Mouse (Mus musculus) small intestine, adult 2 months (tissue): ENCODE measurements around the gene Lins1. TPM values are rescaled to one million over a fixed set of nuclear protein-coding genes. Genes with fewer than 3 reads are reported as not detected.
A peak's percentile ranks its signal among the peaks of the same experiment; 100 is the strongest.

ENCODE experiments used
- H3K27ac ChIP-seq: fragments of 200-500 bp; 2 replicates; pipeline ENCODE4 v1.5.1; 2012; ENCODE audit warnings: low read depth, low read length, control low read depth, inconsistent platforms; ENCODE audit not compliant: insufficient read depth
- H3K27me3 ChIP-seq: fragments of 200-500 bp; 2 replicates; pipeline ENCODE4 v1.6.1; 2012; ENCODE audit warnings: mild to moderate bottlenecking, moderate library complexity, low read length, inconsistent platforms; ENCODE audit not compliant: control insufficient read depth, insufficient read depth
- H3K36me3 ChIP-seq: fragments of 200-500 bp; 2 replicates; pipeline ENCODE4 v1.6.1; 2012; ENCODE audit warnings: mild to moderate bottlenecking, low read length, control low read depth, inconsistent platforms; ENCODE audit not compliant: control insufficient read depth, insufficient read depth
- H3K4me1 ChIP-seq: fragments of 200-500 bp; 2 replicates; pipeline ENCODE4 v1.6.1; 2012; ENCODE audit warnings: low read length, inconsistent platforms, mixed read lengths; ENCODE audit not compliant: control insufficient read depth, insufficient read depth, insufficient read length
- H3K4me3 ChIP-seq: fragments of 200-500 bp; 2 replicates; pipeline ENCODE4 v1.5.1; 2012; ENCODE audit warnings: low read depth, mild to moderate bottlenecking, control low read depth, inconsistent platforms, low read length, moderate library complexity
- CTCF ChIP-seq: fragments of 200-500 bp; IDR thresholded peaks from 2 replicates; pipeline ENCODE4 v1.5.1; 2012; ENCODE audit warnings: low read depth, mild to moderate bottlenecking, control low read depth, inconsistent platforms, low read length, moderate library complexity, mixed read lengths; ENCODE audit not compliant: insufficient replicate concordance, insufficient read length; ENCODE audit errors: extremely low read depth
- POLR2A ChIP-seq: fragments of 200-500 bp; IDR thresholded peaks from 2 replicates; pipeline ENCODE4 v1.6.1; 2012; ENCODE audit warnings: low read depth, mild to moderate bottlenecking, control low read depth, inconsistent platforms, low read length, moderate library complexity
- WGBS: fragments of 180-500 bp; shearing (Covaris S2); methylation state at CpG from one replicate; pipeline ENCODE4 v1.1.7; 2018; 5-methylcytosine and 5-hydroxymethylcytosine counted together
- polyA plus RNA-seq: library from polyadenylated mRNA; depleted of rRNA; stranded (reverse); fragments of >200 nt; gene quantifications from 2 replicates; pipeline ENCODE4 v1.2.3, GENCODE M21; 2012

The Lins1 gene
- polyA plus RNA-seq, 1 experiment, result 1.9 TPM

DNA sequence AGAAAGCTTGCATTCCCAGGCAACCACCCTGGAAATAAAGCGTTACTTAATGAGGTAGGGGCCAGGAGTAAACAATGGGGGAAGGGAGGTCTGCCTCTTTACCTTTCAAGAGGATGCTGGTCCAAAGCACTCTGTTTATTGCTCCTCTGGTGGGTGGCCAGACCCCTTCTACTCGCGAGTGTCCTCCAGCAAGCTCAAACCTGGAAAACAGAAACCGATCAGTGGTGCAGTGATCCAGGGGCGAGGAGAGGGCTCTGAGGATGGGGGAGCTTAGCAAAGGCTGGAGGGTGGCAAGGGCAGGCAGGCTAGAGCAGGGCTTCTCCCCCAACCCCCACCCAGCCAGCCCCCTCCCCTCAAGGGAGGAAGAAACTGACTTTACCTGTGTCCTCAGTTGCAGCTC, 968 bp upstream of the Lins1 start:
- H3K27ac ChIP-seq, result no peak overlapping the region
- H3K27me3 ChIP-seq, result no peaks in the 10 kb centered on the region
- 2% methylated on average over 5 of the region's 5 CpGs for WGBS
- no peak for TF ChIP-seq POLR2A
- TF ChIP-seq CTCF, result no peak
- H3K4me3 ChIP-seq, result peak overlapping the region; percentile 89
- peaks cover 3% of the 10 kb centered on the region; the same call in 1 of the 2 replicates for H3K36me3 ChIP-seq
- H3K4me1 ChIP-seq, result peaks cover 4% of the 10 kb centered on the region; the same call in 1 of the 2 replicates

DNA sequence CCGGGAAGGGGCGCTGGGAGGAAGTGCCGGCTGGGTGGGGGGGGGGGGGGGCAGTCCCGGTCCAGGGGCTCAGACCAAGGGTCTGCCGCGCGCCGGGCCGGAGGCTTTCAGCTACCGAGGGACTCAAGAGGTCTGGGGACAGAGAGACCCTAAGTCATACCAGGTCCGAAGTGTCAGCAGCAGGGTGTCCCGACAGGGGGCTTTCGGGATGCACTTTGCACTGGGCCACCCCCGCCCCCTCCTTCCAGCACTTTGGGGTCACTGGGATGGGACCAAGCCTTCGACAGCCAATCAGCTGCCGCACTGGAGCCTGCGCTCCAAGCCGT, 432 bp upstream of the Lins1 start, which contains the start of gene Asb7:
Asb7 (minus strand) TSS at position 303 of the 326 bp plus-strand sequence.
- Histone ChIP-seq H3K27ac (peak within 1 kb of the TSS; percentile 51), H3K36me3 (0 out of 2 replicates have a peak, but pooled peaks cover 1% of the 10 kb centered on the region), H3K4me3 (peak within 1 kb of the TSS; percentile 89), H3K4me1 (peaks cover 4% of the 10 kb centered on the region; the same call in 1 of the 2 replicates), H3K27me3 (no peaks in the 10 kb centered on the region)
- WGBS, result 0% methylated on average over 18 of the region's 18 CpGs
- TF ChIP-seq POLR2A (peak; percentile 41; the same call in 1 of the 2 replicates), CTCF (no peak)

DNA sequence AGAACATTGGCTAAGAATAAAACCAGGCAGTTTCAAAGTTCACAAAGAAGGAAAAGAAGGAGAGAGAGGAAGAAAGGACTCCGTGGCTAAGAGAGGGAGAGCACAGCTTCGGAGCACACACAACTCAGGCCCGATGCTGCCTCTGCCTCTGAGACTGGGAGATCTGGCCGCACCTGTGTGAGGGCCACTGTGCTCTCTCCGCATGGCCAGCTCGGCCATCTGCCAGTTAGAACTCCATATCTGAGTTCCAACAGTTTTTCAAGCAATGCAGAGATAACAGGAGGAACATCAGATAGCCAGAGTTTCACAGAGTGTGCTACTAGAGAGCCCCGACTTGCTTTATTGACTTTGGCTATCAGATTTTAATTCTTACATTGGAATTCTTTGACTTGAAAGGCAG, 4.8 kb downstream of the Lins1 start:
- H3K27me3 ChIP-seq, result no peaks in the 10 kb centered on the region
- WGBS, result 29% methylated on average over 7 of the region's 7 CpGs

DNA sequence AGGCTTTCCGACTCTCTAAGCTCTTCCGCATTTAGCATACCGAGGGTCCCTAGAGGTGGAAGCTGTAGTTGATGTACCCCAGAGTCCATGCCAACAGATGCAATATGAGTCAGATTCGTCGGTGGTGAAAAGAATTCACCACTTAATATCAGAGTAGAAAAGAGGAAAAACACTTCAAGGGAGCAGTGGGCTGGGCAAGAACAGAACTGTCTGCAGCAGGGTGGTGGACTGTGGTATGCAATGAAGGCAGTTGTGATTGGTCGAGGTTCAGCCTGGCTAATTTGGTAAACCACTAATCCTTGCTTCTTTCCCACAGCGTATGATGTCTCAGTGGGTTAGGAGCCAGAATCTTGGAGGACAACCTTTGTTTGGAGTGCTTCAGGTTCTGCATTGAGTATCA, 13.0 kb downstream of the Lins1 start:
- H3K27me3 ChIP-seq, result no peaks in the 10 kb centered on the region
- TF ChIP-seq POLR2A (no peak), CTCF (no peak)
- H3K27ac ChIP-seq, result no peak overlapping the region
- peaks cover 3% of the 10 kb centered on the region; the same call in 1 of the 2 replicates for H3K36me3 ChIP-seq
- 87% methylated on average over 7 of the region's 7 CpGs for WGBS
- no peak overlapping the region for H3K4me3 ChIP-seq
- H3K4me1 ChIP-seq, result no peaks in the 10 kb centered on the region

More for the DNA sequence above, 4.8 kb downstream of the Lins1 start:
- H3K4me3 ChIP-seq, result no peak overlapping the region
- H3K36me3 ChIP-seq, result no peaks in the 10 kb centered on the region; the same call in none of the 2 replicates
- no peak overlapping the region for H3K27ac ChIP-seq
- TF ChIP-seq CTCF (no peak), POLR2A (no peak)
- H3K4me1 ChIP-seq, result peaks cover 2% of the 10 kb centered on the region; the same call in 1 of the 2 replicates

DNA sequence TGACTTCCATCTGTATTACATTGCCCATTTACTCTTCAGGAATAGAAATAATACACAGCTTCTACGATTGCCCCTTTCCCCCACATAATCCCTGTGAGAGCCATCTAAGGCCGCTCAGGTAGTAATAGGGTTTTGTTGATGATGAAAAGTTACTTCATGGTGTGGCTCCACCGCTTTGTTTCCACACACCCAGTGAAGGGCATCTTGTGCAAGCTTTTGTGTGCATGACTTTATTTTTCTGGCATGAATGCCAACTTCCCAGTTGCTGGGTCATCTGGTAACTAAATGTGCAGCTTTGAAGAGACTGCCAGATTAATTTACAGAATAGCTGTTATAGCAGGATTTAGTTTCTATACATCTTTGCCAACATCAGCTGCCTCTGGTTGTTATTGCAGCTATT, 14.9 kb downstream of the Lins1 start:
- no peak overlapping the region for H3K27ac ChIP-seq
- H3K36me3 ChIP-seq, result peaks cover 8% of the 10 kb centered on the region; the same call in 1 of the 2 replicates
- H3K4me1 ChIP-seq, result no peaks in the 10 kb centered on the region
- H3K27me3 ChIP-seq, result no peaks in the 10 kb centered on the region
- H3K4me3 ChIP-seq, result no peak overlapping the region
- TF ChIP-seq POLR2A (no peak), CTCF (no peak)
- WGBS, result 90% methylated on average over 3 of the region's 3 CpGs

DNA sequence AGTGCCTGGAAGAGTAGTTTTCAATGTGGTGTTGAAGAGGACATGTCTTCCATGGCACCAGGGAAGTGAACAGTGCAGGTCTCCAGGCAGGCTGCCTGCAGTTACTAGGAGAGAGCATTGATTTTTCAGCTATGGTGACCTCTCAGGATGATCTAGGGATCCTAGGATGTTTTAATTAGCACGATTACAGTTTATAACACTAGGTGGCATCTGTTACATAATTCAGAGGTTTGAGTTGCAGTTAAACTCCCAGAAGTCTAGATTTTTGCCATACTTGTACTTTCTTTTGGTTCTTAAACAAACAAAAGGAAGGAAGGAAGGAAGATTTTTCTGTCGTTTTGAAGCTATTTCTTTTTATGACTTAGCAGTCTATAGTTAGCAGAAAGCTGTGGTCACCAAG, 21.5 kb downstream of the Lins1 start:
- TF ChIP-seq CTCF (peak; percentile 4; the same call in 1 of the 2 replicates), POLR2A (no peak)
- Histone ChIP-seq H3K4me1 (no peaks in the 10 kb centered on the region), H3K4me3 (no peak overlapping the region), H3K27me3 (no peaks in the 10 kb centered on the region), H3K27ac (no peak overlapping the region), H3K36me3 (peaks cover 15% of the 10 kb centered on the region)
- whole genome bisulfite sequencing, result 17% methylated on average over 2 of the region's 2 CpGs

DNA sequence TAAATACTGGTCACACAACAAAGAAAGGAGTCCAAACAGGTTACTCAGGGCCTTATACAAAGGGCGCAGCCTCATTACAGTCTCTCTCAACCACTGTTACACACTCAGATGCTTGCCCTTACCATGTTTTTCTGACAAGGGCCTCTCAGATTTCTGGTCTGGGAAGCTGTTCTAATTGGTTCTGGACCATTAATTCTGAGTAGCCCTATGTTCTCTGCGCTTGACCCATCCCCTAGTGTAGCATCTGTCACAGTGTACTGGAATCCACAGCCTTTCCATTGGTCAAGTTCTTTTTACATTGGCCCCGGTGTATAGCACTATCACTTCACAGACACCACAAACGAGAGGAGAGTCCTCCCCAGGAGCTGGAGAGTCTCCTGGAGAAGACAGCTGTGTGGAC, 34.8 kb downstream of the Lins1 start:
- H3K4me3 ChIP-seq, result no peak overlapping the region
- H3K27ac ChIP-seq, result no peak overlapping the region
- peaks cover 3% of the 10 kb centered on the region; the same call in 1 of the 2 replicates for H3K4me1 ChIP-seq
- WGBS, result 92% methylated on average over 4 of the region's 4 CpGs
- TF ChIP-seq POLR2A (no peak), CTCF (no peak)
- no peaks in the 10 kb centered on the region for H3K27me3 ChIP-seq
- no peaks in the 10 kb centered on the region for H3K36me3 ChIP-seq

DNA sequence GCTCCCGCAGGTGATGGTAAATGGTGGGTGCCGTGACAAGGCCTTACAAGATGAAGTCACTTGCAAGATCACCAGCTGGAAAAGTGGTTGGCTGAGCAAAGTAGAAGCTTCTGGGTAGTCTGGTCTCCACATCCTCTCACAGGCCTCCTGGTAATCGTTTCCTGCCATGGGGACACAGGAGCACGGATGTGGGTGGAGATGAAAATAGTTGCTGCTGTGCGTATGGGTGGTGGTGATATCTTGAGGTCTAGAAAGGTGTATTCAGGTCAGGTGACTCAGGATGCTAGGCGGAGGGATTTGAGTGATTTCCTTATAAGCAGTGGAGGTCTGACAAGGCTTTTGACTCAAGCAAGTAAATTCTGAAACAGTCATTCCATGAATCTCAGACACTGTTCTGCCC, 35.3 kb downstream of the Lins1 start:
- no peak overlapping the region for H3K4me3 ChIP-seq
- H3K4me1 ChIP-seq, result peaks cover 3% of the 10 kb centered on the region; the same call in 1 of the 2 replicates
- H3K27ac ChIP-seq, result no peak overlapping the region
- H3K36me3 ChIP-seq, result no peaks in the 10 kb centered on the region
- TF ChIP-seq POLR2A (no peak), CTCF (no peak)
- 85% methylated on average over 6 of the region's 6 CpGs for WGBS
- H3K27me3 ChIP-seq, result no peaks in the 10 kb centered on the region
